Mouse (Mus musculus): Measurements from ENCODE around the gene Krtdap. TPM values are rescaled to one million over a fixed set of nuclear protein-coding genes. Genes with fewer than 3 reads are reported as not detected.

Krtdap gene
- polyA plus RNA-seq, 2 experiments = not detected

DNA sequence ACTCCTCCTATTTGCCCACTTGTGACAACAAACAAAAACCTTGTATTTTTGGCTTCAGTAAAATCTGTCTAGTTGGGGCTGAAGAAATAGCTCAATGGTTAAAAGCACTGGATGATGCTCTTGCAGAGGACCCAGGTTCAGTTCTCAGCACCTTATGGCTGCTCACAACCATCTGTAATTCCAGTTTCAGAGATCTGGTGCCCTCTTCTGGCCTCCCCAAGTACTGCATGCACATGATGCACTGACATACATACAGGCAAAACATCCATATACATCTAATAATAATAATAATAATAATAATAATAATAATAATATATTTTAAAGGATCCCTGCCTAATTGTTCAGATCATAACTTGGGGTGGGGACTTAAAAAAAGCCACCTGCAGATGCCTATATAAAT, 13.0 kb downstream of the Krtdap start:
- H3K27ac ChIP-seq = no peak overlapping the region
- ATAC-seq (ENCODE audit: insufficient read depth) (no peak), DNase-seq (ENCODE audit: low read depth in 3 of 3, low spot score in 3 of 3) (no peak)
- TF ChIP-seq EP300 (IDR thresholded peaks at IDR 0.05; ENCODE audit: low read depth) = no peak
- peak; percentile 54 for TF ChIP-seq CTCF (IDR thresholded peaks at IDR 0.05; ENCODE audit: low read depth)
- H3K36me3 ChIP-seq (replicated peaks; ENCODE audit: control insufficient read depth, insufficient read depth, low read depth) = no peaks in the 10 kb centered on the region
- H3K4me3 ChIP-seq (ENCODE audit: insufficient read depth in 1 of 2, low read depth in 2 of 2, low read length in 2 of 2) = no peak overlapping the region
- no peak overlapping the region for H3K4me2 ChIP-seq (ENCODE audit: low read depth)
- H3K27me3 ChIP-seq (ENCODE audit: control insufficient read depth, insufficient read depth, low read length) = no peaks in the 10 kb centered on the region
- H3K9ac ChIP-seq (replicated peaks) = no peak overlapping the region
- H3K4me1 ChIP-seq (replicated peaks; ENCODE audit: control insufficient read depth in 2 of 2, insufficient read depth in 2 of 2, low read length in 1 of 2) = no peaks in the 10 kb centered on the region
- H3K9me3 ChIP-seq (ENCODE audit: control insufficient read depth, low read length) = peaks cover 4% of the 10 kb centered on the region

- H3K4me2 ChIP-seq (ENCODE audit: low read depth) = no peak overlapping the region
- DNase-seq (ENCODE audit: low read depth in 3 of 3, low spot score in 3 of 3) (no peak), ATAC-seq (ENCODE audit: insufficient read depth) (no peak)
- H3K27me3 ChIP-seq (ENCODE audit: control insufficient read depth, insufficient read depth, low read length) = no peaks in the 10 kb centered on the region
- H3K9me3 ChIP-seq (ENCODE audit: control insufficient read depth, low read length) = peaks cover 4% of the 10 kb centered on the region
- H3K4me1 ChIP-seq (replicated peaks; ENCODE audit: control insufficient read depth in 2 of 2, insufficient read depth in 2 of 2, low read length in 1 of 2) = no peaks in the 10 kb centered on the region
- TF ChIP-seq CTCF (IDR thresholded peaks at IDR 0.05; ENCODE audit: low read depth) (0 out of 2 replicates have a peak, but pooled peaks have one; percentile 6), EP300 (IDR thresholded peaks at IDR 0.05; ENCODE audit: low read depth) (no peak)
- no peak overlapping the region for H3K9ac ChIP-seq (replicated peaks)
- H3K4me3 ChIP-seq (ENCODE audit: insufficient read depth in 1 of 2, low read depth in 2 of 2, low read length in 2 of 2) = no peak overlapping the region
- H3K36me3 ChIP-seq (replicated peaks; ENCODE audit: control insufficient read depth, insufficient read depth, low read depth) = no peaks in the 10 kb centered on the region
- WGBS (ENCODE audit: insufficient replicate concordance) = 58% methylated on average over 3 of the region's 3 CpGs
- H3K27ac ChIP-seq = no peak overlapping the region
Observed at GRCm38 (mm10) chr7:30803256-30803655, 15.6 kb downstream of the Krtdap start.

GRCm38 (mm10) chr7:30804026-30804715, 16.5 kb downstream of the Krtdap start:
- no peak overlapping the region for H3K4me3 ChIP-seq (ENCODE audit: insufficient read depth in 1 of 2, low read depth in 2 of 2, low read length in 2 of 2)
- H3K4me2 ChIP-seq (ENCODE audit: low read depth) = no peak overlapping the region
- H3K27ac ChIP-seq = no peak overlapping the region
- peaks cover 4% of the 10 kb centered on the region for H3K9me3 ChIP-seq (ENCODE audit: control insufficient read depth, low read length)
- no peak for DNase-seq (ENCODE audit: low read depth in 3 of 3, low spot score in 3 of 3)
- no peak for TF ChIP-seq CTCF (IDR thresholded peaks at IDR 0.05; ENCODE audit: low read depth)
- TF ChIP-seq EP300 (IDR thresholded peaks at IDR 0.05; ENCODE audit: low read depth) = no peak
- H3K9ac ChIP-seq (replicated peaks) = no peak overlapping the region
- no peaks in the 10 kb centered on the region for H3K27me3 ChIP-seq (ENCODE audit: control insufficient read depth, insufficient read depth, low read length)
- ATAC-seq (ENCODE audit: insufficient read depth) = no peak
- no peaks in the 10 kb centered on the region for H3K4me1 ChIP-seq (replicated peaks; ENCODE audit: control insufficient read depth in 2 of 2, insufficient read depth in 2 of 2, low read length in 1 of 2)
- 58% methylated on average over 9 of the region's 9 CpGs for WGBS (ENCODE audit: insufficient replicate concordance)
- no peaks in the 10 kb centered on the region for H3K36me3 ChIP-seq (replicated peaks; ENCODE audit: control insufficient read depth, insufficient read depth, low read depth)

DNA sequence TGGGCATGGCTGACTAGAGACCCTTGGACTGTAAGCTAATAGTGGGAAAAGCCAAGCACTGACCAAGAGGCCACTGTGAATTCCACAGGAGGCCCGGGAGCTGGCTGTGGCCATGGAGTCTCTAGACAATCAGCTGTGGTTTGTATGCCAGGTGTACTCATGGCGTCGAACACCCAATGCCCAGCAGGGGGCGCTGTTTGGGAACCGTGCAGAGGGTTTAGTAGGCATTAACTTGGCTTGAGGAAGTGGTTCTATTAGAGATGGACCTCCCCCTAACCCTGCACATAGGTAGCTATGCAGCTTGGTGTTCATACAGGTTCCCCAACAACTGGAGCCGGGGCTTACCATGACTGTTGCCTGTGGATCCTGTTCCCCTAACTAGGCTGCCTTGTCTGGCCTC, 18.2 kb downstream of the Krtdap start:
- Histone ChIP-seq H3K36me3 (replicated peaks; ENCODE audit: control insufficient read depth, insufficient read depth, low read depth) (no peaks in the 10 kb centered on the region), H3K9me3 (ENCODE audit: control insufficient read depth, low read length) (no peaks in the 10 kb centered on the region), H3K27ac (no peak overlapping the region), H3K27me3 (ENCODE audit: control insufficient read depth, insufficient read depth, low read length) (no peaks in the 10 kb centered on the region), H3K4me2 (ENCODE audit: low read depth) (no peak overlapping the region), H3K4me1 (replicated peaks; ENCODE audit: control insufficient read depth in 2 of 2, insufficient read depth in 2 of 2, low read length in 1 of 2) (no peaks in the 10 kb centered on the region), H3K4me3 (ENCODE audit: insufficient read depth in 1 of 2, low read depth in 2 of 2, low read length in 2 of 2) (no peak overlapping the region), H3K9ac (replicated peaks) (no peak overlapping the region)
- DNase-seq (ENCODE audit: low read depth in 3 of 3, low spot score in 3 of 3) (no peak), ATAC-seq (ENCODE audit: insufficient read depth) (no peak)
- 35% methylated on average over 6 of the region's 6 CpGs for WGBS (ENCODE audit: insufficient replicate concordance)
- TF ChIP-seq CTCF (IDR thresholded peaks at IDR 0.05; ENCODE audit: low read depth) = peak; percentile 80
- TF ChIP-seq EP300 (IDR thresholded peaks at IDR 0.05; ENCODE audit: low read depth) = no peak

- H3K27me3 ChIP-seq (ENCODE audit: control insufficient read depth, insufficient read depth, low read length) = no peaks in the 10 kb centered on the region
- H3K36me3 ChIP-seq (replicated peaks; ENCODE audit: control insufficient read depth, insufficient read depth, low read depth) = no peaks in the 10 kb centered on the region
- no peak overlapping the region for H3K27ac ChIP-seq
- H3K4me3 ChIP-seq (ENCODE audit: insufficient read depth in 1 of 2, low read depth in 2 of 2, low read length in 2 of 2) = no peak overlapping the region
- no peak for DNase-seq (ENCODE audit: low read depth in 3 of 3, low spot score in 3 of 3)
- peak; percentile 62 for TF ChIP-seq CTCF (IDR thresholded peaks at IDR 0.05; ENCODE audit: low read depth)
- no peak for TF ChIP-seq EP300 (IDR thresholded peaks at IDR 0.05; ENCODE audit: low read depth)
- ATAC-seq (ENCODE audit: insufficient read depth) = no peak
- 49% methylated on average over 6 of the region's 6 CpGs for WGBS (ENCODE audit: insufficient replicate concordance)
- no peaks in the 10 kb centered on the region for H3K9me3 ChIP-seq (ENCODE audit: control insufficient read depth, low read length)
- H3K4me2 ChIP-seq (ENCODE audit: low read depth) = no peak overlapping the region
- no peak overlapping the region for H3K9ac ChIP-seq (replicated peaks)
- H3K4me1 ChIP-seq (replicated peaks; ENCODE audit: control insufficient read depth in 2 of 2, insufficient read depth in 2 of 2, low read length in 1 of 2) = peaks cover 0 to 10% of the 10 kb centered on the region in 2 experiments; a peak in 1 of 4 replicates
Observed at GRCm38 (mm10) chr7:30810319-30810718, 22.6 kb downstream of the Krtdap start.

Measured in liver, embryonic 14.5 days (tissue).